Comparison of ENCODE assay signal across 8 mouse cellular contexts in genomic region chr3:146058263-146058662, GRCm38 (mm10). TPM values are rescaled to one million over a fixed set of nuclear protein-coding genes. Genes with fewer than 3 reads are reported as not detected.
A peak's percentile ranks its signal among the peaks of the same experiment; 100 is the strongest.
DNase-seq lines count a peak whose midpoint lies in the region; ATAC-seq and TF ChIP-seq lines count a peak whose summit lies in the region.

No protein-coding gene starts in this region.

- intact Hi-C loops in heart, postnatal 36 days (cut with DNase I): loop anchor here (1.0 kb wide), 1 partner anchor 119 kb away; no protein-coding TSS in a partner anchor

- peak; percentile 40; the same call in 1 of the 2 replicates for ATAC-seq in liver, postnatal 0 days

- peak; percentile 77 for TF ChIP-seq CTCF in liver, postnatal 0 days (IDR thresholded peaks at IDR 0.05; ENCODE audit: low read depth)

- H3K4me2 ChIP-seq in liver, postnatal 0 days (ENCODE audit: low read depth, low read length): no peak overlapping the region

- no peak overlapping the region for H3K4me3 ChIP-seq in liver, postnatal 0 days (ENCODE audit: low read depth, low read length)

- no peak for TF ChIP-seq EP300 in liver, postnatal 0 days (IDR thresholded peaks at IDR 0.05; ENCODE audit: low read depth)

- H3K9ac ChIP-seq in liver, postnatal 0 days (replicated peaks): no peak overlapping the region

- H3K27ac ChIP-seq in liver, postnatal 0 days (ENCODE audit: low read depth): no peak overlapping the region

- DNase-seq in cerebellum, postnatal 10 days: peak; percentile 80 to 85
- DNase-seq in cerebellum, adult 9-11 months: no peak
- DNase-seq in right cerebral cortex, adult 18-20 months: peak; percentile 14
- DNase-seq in right cerebral cortex, postnatal 25 days: no peak
- peak; percentile 17 for DNase-seq in c-Kit-positive CD71-positive TER-119-positive erythroid progenitor cells, embryonic 14.5 days (ENCODE audit: low spot score)
- peak; percentile 58 to 59 for DNase-seq in heart, postnatal 36 days
- peak; percentile 61 for DNase-seq in liver, postnatal 0 days
- peak; percentile 16 to 39 for DNase-seq in right cerebral cortex, postnatal 10 days (ENCODE audit: low spot score in 2 of 2)

- no peaks in the 10 kb centered on the region for H3K9me3 ChIP-seq in liver, postnatal 0 days (ENCODE audit: low read length)

- no peaks in the 10 kb centered on the region for H3K36me3 ChIP-seq in liver, postnatal 0 days (replicated peaks; ENCODE audit: insufficient read depth, low read length)

- WGBS in liver, postnatal 0 days (ENCODE audit: insufficient replicate concordance): 15% methylated on average over 4 of the region's 4 CpGs

- no peaks in the 10 kb centered on the region for H3K4me1 ChIP-seq in liver, postnatal 0 days (ENCODE audit: insufficient read depth)

- no peaks in the 10 kb centered on the region for H3K27me3 ChIP-seq in liver, postnatal 0 days (ENCODE audit: insufficient read depth, low read length)

RNA-seq across cellular contexts. Expression of gene Wdr63, which starts 49.7 kb away (rescaled TPM):
- total RNA-seq in heart, postnatal 36 days (2021): not detected
- polyA plus RNA-seq in liver, postnatal 0 days (2015; fragmentation: Nextera tagmentation; extraction: Ambion mirVana): 0.19 and 0.20 TPM in 2 replicates

RNA-seq across cellular contexts. Expression of gene Mcoln3, which starts 59.0 kb away (rescaled TPM):
- total RNA-seq in heart, postnatal 36 days (2021): not detected
- 0.08 TPM in 1 of 2 replicates, not detected in the other for polyA plus RNA-seq in liver, postnatal 0 days (2015; fragmentation: Nextera tagmentation; extraction: Ambion mirVana)

Comparison
In these comparisons a context has a peak if more than half of its experiments do, and no peak if none do; other contexts are left out.
1. DNase-seq: peak in cerebellum, postnatal 10 days (2 of 2), right cerebral cortex, adult 18-20 months (single experiment), c-Kit-positive CD71-positive TER-119-positive erythroid progenitor cells, embryonic 14.5 days (single experiment), heart, postnatal 36 days (2 of 2), liver, postnatal 0 days (single experiment) and right cerebral cortex, postnatal 10 days (2 of 2); none in cerebellum, adult 9-11 months (single experiment) and right cerebral cortex, postnatal 25 days (single experiment).